Mouse (Mus musculus) heart, postnatal 0 days (tissue): ENCODE data around the gene Cd40.

ENCODE experiments used
- CTCF ChIP-seq: IDR thresholded peaks from 2 replicates; pipeline ENCODE4 v1.5.1; 2016; ENCODE audit warnings: antibody characterized with exemption, control low read depth, low read depth
- EP300 ChIP-seq: IDR thresholded peaks from 2 replicates; pipeline ENCODE4 v1.6.1; 2016; ENCODE audit warnings: antibody characterized with exemption, low read depth

- TF ChIP-seq CTCF (no peak), EP300 (no peak)
Measured at GRCm38 (mm10) chr2:165113733-165114132, 58.3 kb downstream of the Cd40 start.
